In genomic region chr17:27573772-27574320, GRCm38 (mm10) we compare ENCODE assay signal across 14 mouse cellular contexts. TPM values are rescaled to one million over a fixed set of nuclear protein-coding genes. Genes with fewer than 3 reads are reported as not detected.
A peak's percentile ranks its signal among the peaks of the same experiment; 100 is the strongest.
DNase-seq lines count a peak whose midpoint lies in the region; ATAC-seq and TF ChIP-seq lines count a peak whose summit lies in the region.
"Had no signal": no experiment of that assay in that cellular context is flagged by ENCODE, and none has a peak within 500 bp of the region (broad histone marks: within the 10 kb centered on the region; RNA-seq: fewer than 3 reads in every experiment).

No protein-coding gene starts in this region.

- WGBS in liver, embryonic 15.5 days (ENCODE audit: insufficient replicate concordance) = 37% methylated on average over 10 of the region's 10 CpGs
- WGBS in intestine, embryonic 15.5 days = 87% methylated on average over 10 of the region's 10 CpGs
- 88% methylated on average over 10 of the region's 10 CpGs for WGBS in forebrain, embryonic 16.5 days

- no peak overlapping the region for H3K4me3 ChIP-seq in layer of hippocampus, adult 2 months
- H3K4me3 ChIP-seq in liver, embryonic 15.5 days (replicated peaks) = no peak overlapping the region
- no peak overlapping the region for H3K4me3 ChIP-seq in intestine, embryonic 15.5 days (replicated peaks)
- H3K4me3 ChIP-seq in forebrain, embryonic 16.5 days (replicated peaks; ENCODE audit: low read length) = no peak overlapping the region
- H3K4me3 ChIP-seq: hindbrain, embryonic 13.5 days; midbrain, embryonic 10.5 days had no signal

- peaks cover 38% of the 10 kb centered on the region for H3K4me1 ChIP-seq in liver, embryonic 15.5 days (replicated peaks)
- H3K4me1 ChIP-seq in intestine, embryonic 15.5 days (replicated peaks) = peaks cover 16% of the 10 kb centered on the region
- peaks cover 11% of the 10 kb centered on the region for H3K4me1 ChIP-seq in forebrain, embryonic 16.5 days (replicated peaks; ENCODE audit: control insufficient read depth, insufficient read depth, low read length)
- H3K4me1 ChIP-seq: hindbrain, embryonic 13.5 days; midbrain, embryonic 10.5 days had no signal

- peak; percentile 61 for DNase-seq in cerebellum, adult 11-12 months
- DNase-seq in cerebellum, postnatal 14 days = no peak
- no peak for DNase-seq in layer of hippocampus, adult 2 months (ENCODE audit: low spot score in 2 of 2)
- DNase-seq in layer of hippocampus, postnatal 14 days (ENCODE audit: low spot score in 2 of 2) = no peak
- DNase-seq in kidney, postnatal 10 days = no peak
- DNase-seq: adrenal gland, postnatal 10 days; gastrocnemius, postnatal 14 days; right cerebral cortex, adult 18-20 months had no signal

- no peak overlapping the region for H3K9ac ChIP-seq in liver, embryonic 15.5 days
- H3K9ac ChIP-seq in intestine, embryonic 15.5 days = no peak overlapping the region
- no peak overlapping the region for H3K9ac ChIP-seq in forebrain, embryonic 16.5 days (replicated peaks; ENCODE audit: low read depth, low read length)
- H3K9ac ChIP-seq: hindbrain, embryonic 13.5 days had no signal

- no peaks in the 10 kb centered on the region for H3K9me3 ChIP-seq in liver, embryonic 15.5 days (replicated peaks)
- no peaks in the 10 kb centered on the region for H3K9me3 ChIP-seq in intestine, embryonic 15.5 days
- H3K9me3 ChIP-seq in forebrain, embryonic 16.5 days (ENCODE audit: control insufficient read depth, low read length) = no peaks in the 10 kb centered on the region
- H3K9me3 ChIP-seq: hindbrain, embryonic 13.5 days; midbrain, embryonic 10.5 days had no signal

- TF ChIP-seq CTCF in layer of hippocampus, adult 2 months (conservative IDR thresholded peaks at IDR 0.05) = no peak

- no peaks in the 10 kb centered on the region for H3K27me3 ChIP-seq in liver, embryonic 15.5 days
- no peaks in the 10 kb centered on the region for H3K27me3 ChIP-seq in intestine, embryonic 15.5 days (replicated peaks)
- H3K27me3 ChIP-seq in forebrain, embryonic 16.5 days (replicated peaks; ENCODE audit: control insufficient read depth, insufficient read depth, low read length) = no peaks in the 10 kb centered on the region
- H3K27me3 ChIP-seq: hindbrain, embryonic 13.5 days had no signal

- peaks cover 10% of the 10 kb centered on the region; the same call in 1 of the 2 replicates for H3K36me3 ChIP-seq in liver, embryonic 15.5 days (replicated peaks)
- H3K36me3 ChIP-seq in intestine, embryonic 15.5 days = no peaks in the 10 kb centered on the region
- peaks cover 5% of the 10 kb centered on the region for H3K36me3 ChIP-seq in forebrain, embryonic 16.5 days (ENCODE audit: control insufficient read depth, insufficient read depth)

- H3K27ac ChIP-seq in layer of hippocampus, adult 2 months = peak overlapping the region; percentile 28; the same call in 1 of the 2 replicates
- H3K27ac ChIP-seq in liver, embryonic 15.5 days (replicated peaks) = no peak overlapping the region
- H3K27ac ChIP-seq in intestine, embryonic 15.5 days = no peak overlapping the region
- no peak overlapping the region for H3K27ac ChIP-seq in forebrain, embryonic 16.5 days (ENCODE audit: low read length)
- H3K27ac ChIP-seq: hindbrain, embryonic 13.5 days; midbrain, embryonic 10.5 days had no signal

- peak; percentile 49 for ATAC-seq in liver, embryonic 15.5 days (ENCODE audit: insufficient read depth)
- ATAC-seq in intestine, embryonic 15.5 days = no peak
- ATAC-seq in forebrain, embryonic 16.5 days = no peak
- ATAC-seq: activated CD4-positive, CD25-positive, alpha-beta regulatory T cell, adult 4 months had no signal

- no peak overlapping the region for H3K4me2 ChIP-seq in liver, embryonic 15.5 days
- no peak overlapping the region for H3K4me2 ChIP-seq in intestine, embryonic 15.5 days (replicated peaks)
- no peak overlapping the region for H3K4me2 ChIP-seq in forebrain, embryonic 16.5 days (ENCODE audit: low read length)
- H3K4me2 ChIP-seq: hindbrain, embryonic 13.5 days had no signal

RNA-seq across cellular contexts. Expression of gene AI413582, which starts 8.3 kb away (rescaled TPM):
- total RNA-seq in layer of hippocampus, adult 2 months (2021) = 10 to 100 TPM; 61.6 to 66.1 TPM
- 10 to 100 TPM; 65.6 to 65.9 TPM for total RNA-seq in layer of hippocampus, postnatal 14 days (2021)
- polyA plus RNA-seq in liver, embryonic 15.5 days (2015; fragmentation: Nextera tagmentation; extraction: Ambion mirVana) = 12.3 and 13.9 TPM in 2 replicates
- polyA plus RNA-seq in intestine, embryonic 15.5 days (2015; fragmentation: Nextera tagmentation; extraction: Ambion mirVana) = 29.7 and 38.2 TPM in 2 replicates
- polyA plus RNA-seq in forebrain, embryonic 16.5 days (2015; fragmentation: Nextera tagmentation; extraction: Ambion mirVana) = 31.9 and 49.8 TPM in 2 replicates

RNA-seq across cellular contexts. Expression of gene Hmga1, which starts 17.5 kb away (rescaled TPM):
- total RNA-seq in layer of hippocampus, adult 2 months (2021) = 10 to 100 TPM; 30.5 to 38.2 TPM
- total RNA-seq in layer of hippocampus, postnatal 14 days (2021) = 10 to 100 TPM; 31.3 to 32.7 TPM
- 131 and 132 TPM in 2 replicates for polyA plus RNA-seq in liver, embryonic 15.5 days (2015; fragmentation: Nextera tagmentation; extraction: Ambion mirVana)
- polyA plus RNA-seq in intestine, embryonic 15.5 days (2015; fragmentation: Nextera tagmentation; extraction: Ambion mirVana) = 298 and 307 TPM in 2 replicates
- 107 and 113 TPM in 2 replicates for polyA plus RNA-seq in forebrain, embryonic 16.5 days (2015; fragmentation: Nextera tagmentation; extraction: Ambion mirVana)

RNA-seq across cellular contexts. Expression of gene Nudt3, which starts 49.4 kb away (rescaled TPM):
- 100 to 1,000 TPM; 462 to 510 TPM for total RNA-seq in layer of hippocampus, adult 2 months (2021)
- 100 to 1,000 TPM; 487 to 502 TPM for total RNA-seq in layer of hippocampus, postnatal 14 days (2021)
- 23.2 and 26.1 TPM in 2 replicates for polyA plus RNA-seq in liver, embryonic 15.5 days (2015; fragmentation: Nextera tagmentation; extraction: Ambion mirVana)
- 71.2 and 71.7 TPM in 2 replicates for polyA plus RNA-seq in intestine, embryonic 15.5 days (2015; fragmentation: Nextera tagmentation; extraction: Ambion mirVana)
- polyA plus RNA-seq in forebrain, embryonic 16.5 days (2015; fragmentation: Nextera tagmentation; extraction: Ambion mirVana) = 272 and 293 TPM in 2 replicates

RNA-seq across cellular contexts. Expression of gene Grm4, which starts 52.6 kb away (rescaled TPM):
- total RNA-seq in layer of hippocampus, adult 2 months (2021) = 1 to 10 TPM; 7.9 to 9.6 TPM
- 10 to 100 TPM; 10.7 to 19.3 TPM for total RNA-seq in layer of hippocampus, postnatal 14 days (2021)
- 0.02 TPM in 1 of 2 replicates, not detected in the other for polyA plus RNA-seq in liver, embryonic 15.5 days (2015; fragmentation: Nextera tagmentation; extraction: Ambion mirVana)
- polyA plus RNA-seq in intestine, embryonic 15.5 days (2015; fragmentation: Nextera tagmentation; extraction: Ambion mirVana) = 0.28 and 0.29 TPM in 2 replicates
- 3.0 and 4.0 TPM in 2 replicates for polyA plus RNA-seq in forebrain, embryonic 16.5 days (2015; fragmentation: Nextera tagmentation; extraction: Ambion mirVana)
- total RNA-seq: gastrocnemius, postnatal 14 days had no signal
